Mouse (Mus musculus) embryonic facial prominence, embryonic 15.5 days (tissue): ENCODE measurements at regions not wholly inside any gene's neighbourhood (a gene's known extent, or its start where the extent isn't known, plus 50 kb on each side); places are given as distances from the start of the nearest gene placed in this dataset.

Source experiments
- ATAC-seq: fragments of 200-750 bp; cut with Nextera tagmentation; 2 replicates; pipeline ENCODE4 v1.8.0; 2017; ENCODE audit warnings: low read depth, moderate TSS enrichment; ENCODE audit not compliant: insufficient number of reproducible peaks, low FRiP score, low TSS enrichment
- H3K27ac ChIP-seq: fragments of 300-500 bp; sonication (generic); replicated peaks from 2 replicates; pipeline ENCODE4 v1.5.1; 2015; ENCODE audit warnings: mild to moderate bottlenecking, inconsistent platforms
- H3K27me3 ChIP-seq: fragments of 300-500 bp; sonication (generic); 2 replicates; pipeline ENCODE4 v1.6.1; 2015; ENCODE audit warnings: inconsistent platforms
- H3K36me3 ChIP-seq: fragments of 300-500 bp; sonication (generic); 2 replicates; pipeline ENCODE4 v1.6.1; 2015; ENCODE audit warnings: mild to moderate bottlenecking, inconsistent platforms
- H3K4me1 ChIP-seq: fragments of 300-500 bp; sonication (generic); 2 replicates; pipeline ENCODE4 v1.6.1; 2015; ENCODE audit warnings: inconsistent platforms
- H3K4me2 ChIP-seq: fragments of 300-500 bp; sonication (generic); replicated peaks from 2 replicates; pipeline ENCODE4 v1.6.1; 2015; ENCODE audit warnings: mild to moderate bottlenecking, inconsistent platforms
- H3K4me3 ChIP-seq: fragments of 300-500 bp; sonication (generic); replicated peaks from 2 replicates; pipeline ENCODE4 v1.5.1; 2015; ENCODE audit warnings: mild to moderate bottlenecking, inconsistent platforms
- H3K9ac ChIP-seq: fragments of 300-500 bp; sonication (generic); 2 replicates; pipeline ENCODE4 v1.6.1; 2015; ENCODE audit warnings: inconsistent platforms
- H3K9me3 ChIP-seq: fragments of 300-500 bp; sonication (generic); replicated peaks from 2 replicates; pipeline ENCODE4 v1.6.1; 2016; ENCODE audit warnings: inconsistent platforms
- WGBS: fragments of 180-500 bp; shearing (Covaris S2); methylation state at CpG from one replicate; pipeline ENCODE4 v1.1.7; 2015; 5-methylcytosine and 5-hydroxymethylcytosine counted together

DNA sequence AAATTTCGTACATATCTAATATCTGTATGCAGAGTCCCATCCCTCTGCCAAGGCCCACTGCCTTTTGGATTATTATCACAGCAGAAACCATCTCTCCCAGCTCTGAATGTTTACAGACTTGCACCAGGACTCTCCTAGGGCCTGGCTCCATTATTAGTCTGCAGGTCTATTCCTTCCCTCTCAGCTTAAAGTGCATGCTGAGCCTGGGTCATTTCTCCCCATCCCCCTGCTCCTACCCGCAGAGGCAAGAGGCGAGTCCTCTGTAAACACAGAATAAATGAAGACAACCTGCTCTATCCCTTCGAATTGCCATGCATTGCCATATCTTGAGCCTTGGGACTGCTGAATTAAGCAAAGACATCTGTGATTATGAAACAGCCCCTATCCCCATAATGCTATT, 362.6 kb upstream of the Cdh11 start:
- Histone ChIP-seq H3K27ac (no peak overlapping the region), H3K36me3 (no peaks in the 10 kb centered on the region)
- WGBS, result 38% methylated on average over 4 of the region's 4 CpGs

DNA sequence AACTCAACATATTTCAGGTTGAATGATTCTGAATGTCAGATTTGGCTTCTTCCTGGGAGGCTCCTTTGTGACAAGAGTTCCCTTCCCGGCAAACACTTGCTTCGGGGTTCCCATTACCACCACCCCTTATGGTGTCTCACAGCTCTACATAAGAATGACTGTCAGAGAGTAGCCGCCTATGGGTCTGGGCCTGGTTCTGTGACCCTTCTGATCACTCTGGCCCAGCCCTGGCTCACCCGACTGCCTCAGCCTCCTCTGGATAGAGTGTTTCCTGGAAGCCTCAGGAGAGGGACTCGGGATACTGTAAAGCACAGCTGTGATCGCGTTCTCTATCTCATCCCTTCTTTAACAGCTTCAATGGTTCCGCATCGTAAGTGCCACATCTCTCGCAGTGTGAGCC, 363.0 kb upstream of the Cdh11 start:
- Histone ChIP-seq H3K4me2 (0 out of 2 replicates have a peak overlapping the region, but pooled peaks have one; percentile 0), H3K9me3 (no peaks in the 10 kb centered on the region), H3K36me3 (no peaks in the 10 kb centered on the region), H3K4me1 (peaks cover 11% of the 10 kb centered on the region), H3K4me3 (no peak overlapping the region), H3K27me3 (no peaks in the 10 kb centered on the region), H3K27ac (peak overlapping the region; percentile 5; the same call in 1 of the 2 replicates), H3K9ac (no peak overlapping the region)
- no peak for ATAC-seq
- 41% methylated on average over 10 of the region's 10 CpGs for WGBS

More for the DNA sequence above, 362.6 kb upstream of the Cdh11 start:
- H3K4me1 ChIP-seq, result peaks cover 11% of the 10 kb centered on the region
- no peak overlapping the region for H3K4me2 ChIP-seq
- ATAC-seq, result no peak
- no peaks in the 10 kb centered on the region for H3K9me3 ChIP-seq
- H3K27me3 ChIP-seq, result no peaks in the 10 kb centered on the region
- H3K4me3 ChIP-seq, result no peak overlapping the region
- no peak overlapping the region for H3K9ac ChIP-seq

- H3K4me3 ChIP-seq, result no peak overlapping the region
- 40% methylated on average over 7 of the region's 7 CpGs for WGBS
- H3K4me2 ChIP-seq, result no peak overlapping the region
- H3K9me3 ChIP-seq, result no peaks in the 10 kb centered on the region
- no peaks in the 10 kb centered on the region for H3K36me3 ChIP-seq
- no peak for ATAC-seq
- no peaks in the 10 kb centered on the region for H3K4me1 ChIP-seq
- H3K27ac ChIP-seq, result no peak overlapping the region
- H3K27me3 ChIP-seq, result no peaks in the 10 kb centered on the region
- no peak overlapping the region for H3K9ac ChIP-seq
Observed at GRCm38 (mm10) chr8:103166623-103167316, 381.3 kb upstream of the Cdh11 start.

DNA sequence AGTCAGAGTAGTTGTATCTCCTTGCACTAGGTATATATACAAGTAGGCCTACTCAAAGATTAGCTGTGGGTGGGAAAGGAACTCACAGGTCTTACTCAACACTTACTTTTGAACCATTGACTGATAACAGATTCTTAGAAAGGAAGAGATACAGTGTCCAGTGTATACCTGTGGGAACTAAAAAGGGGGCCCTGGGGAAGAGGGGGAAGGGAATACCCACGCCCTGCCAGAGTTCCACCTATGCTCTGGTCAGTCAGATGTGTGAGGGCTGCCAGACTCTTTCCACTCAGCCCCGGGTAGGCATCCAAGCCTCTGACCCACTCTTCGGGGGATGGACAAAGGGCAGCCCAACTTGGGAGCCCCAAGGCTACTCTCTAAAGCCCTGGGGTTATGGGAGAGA, 387.9 kb upstream of the Cdh11 start:
- Histone ChIP-seq H3K27ac (no peak overlapping the region), H3K27me3 (no peaks in the 10 kb centered on the region), H3K4me2 (no peak overlapping the region), H3K36me3 (no peaks in the 10 kb centered on the region), H3K9ac (no peak overlapping the region), H3K4me1 (no peaks in the 10 kb centered on the region), H3K9me3 (no peaks in the 10 kb centered on the region), H3K4me3 (no peak overlapping the region)
- ATAC-seq, result no peak
- WGBS, result 78% methylated on average over 3 of the region's 3 CpGs

DNA sequence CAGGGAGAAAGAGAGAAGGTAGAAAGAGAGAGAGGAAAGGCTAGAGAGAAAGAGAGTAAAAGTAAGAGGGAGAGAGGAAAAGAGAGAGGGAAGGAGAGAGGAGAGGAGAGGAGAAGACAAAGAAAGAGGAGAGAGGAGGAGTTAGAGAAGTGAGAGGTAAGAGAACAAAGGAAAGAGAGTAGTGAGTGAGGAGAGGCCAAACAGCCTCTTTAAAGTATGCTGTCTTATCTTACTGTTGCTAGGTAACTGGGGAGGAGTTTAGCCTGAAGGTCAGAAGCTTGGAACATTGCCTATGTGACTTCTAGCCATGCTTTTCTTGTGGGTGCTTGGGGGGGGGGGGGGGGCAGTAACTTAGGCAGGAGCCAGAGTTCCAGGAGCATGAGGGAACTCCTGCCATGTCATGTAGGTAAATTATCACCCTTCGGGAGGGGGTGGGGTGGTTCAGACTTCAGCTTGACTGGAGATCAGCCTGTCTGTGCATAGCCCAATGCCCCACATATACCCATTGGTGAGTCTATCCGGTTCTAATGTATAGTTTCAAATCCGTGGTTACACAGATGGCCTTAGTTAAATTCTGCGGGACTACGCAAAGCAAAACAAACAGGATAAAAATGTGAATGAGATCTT, 388.5 kb upstream of the Cdh11 start:
- Histone ChIP-seq H3K4me1 (no peaks in the 10 kb centered on the region), H3K4me3 (no peak overlapping the region), H3K9me3 (no peaks in the 10 kb centered on the region), H3K36me3 (no peaks in the 10 kb centered on the region), H3K27ac (no peak overlapping the region), H3K9ac (no peak overlapping the region), H3K4me2 (no peak overlapping the region), H3K27me3 (no peaks in the 10 kb centered on the region)
- no peak for ATAC-seq
- 31% methylated on average over 5 of the region's 5 CpGs for WGBS

DNA sequence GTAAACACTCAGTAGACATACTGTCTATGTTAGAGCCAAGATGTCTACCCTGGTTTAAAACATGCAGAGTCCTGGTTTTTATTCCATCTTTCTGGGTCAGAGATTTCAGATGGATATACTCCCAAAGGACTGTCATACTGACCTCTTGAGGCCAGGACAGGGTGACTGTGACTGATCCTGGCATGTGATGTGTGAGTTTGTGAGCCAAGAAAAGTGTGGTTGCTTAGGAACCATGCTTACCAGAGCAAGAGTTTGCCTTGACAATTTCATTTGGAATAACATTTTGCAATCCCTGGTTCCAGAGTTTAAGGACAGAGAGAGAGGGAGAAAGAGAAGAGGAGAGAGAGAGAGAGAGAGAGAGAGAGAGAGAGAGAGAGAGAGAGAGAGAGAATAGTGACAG, 395.2 kb upstream of the Cdh11 start:
- Histone ChIP-seq H3K36me3 (no peaks in the 10 kb centered on the region), H3K4me1 (no peaks in the 10 kb centered on the region), H3K9ac (no peak overlapping the region), H3K4me3 (no peak overlapping the region), H3K27ac (no peak overlapping the region), H3K27me3 (no peaks in the 10 kb centered on the region), H3K9me3 (no peaks in the 10 kb centered on the region), H3K4me2 (no peak overlapping the region)
- ATAC-seq, result no peak

- Histone ChIP-seq H3K9ac (no peak overlapping the region), H3K27ac (no peak overlapping the region), H3K9me3 (no peaks in the 10 kb centered on the region), H3K4me1 (no peaks in the 10 kb centered on the region), H3K4me2 (no peak overlapping the region), H3K27me3 (no peaks in the 10 kb centered on the region), H3K4me3 (no peak overlapping the region), H3K36me3 (no peaks in the 10 kb centered on the region)
- WGBS, result 69% methylated on average over 8 of the region's 8 CpGs
- no peak for ATAC-seq
Observed at GRCm38 (mm10) chr8:103188720-103189498, 403.5 kb upstream of the Cdh11 start.

GRCm38 (mm10) chr8:103198251-103198650, 412.8 kb upstream of the Cdh11 start:
- 66% methylated on average over 3 of the region's 3 CpGs for WGBS
- H3K4me3 ChIP-seq, result no peak overlapping the region
- no peak for ATAC-seq

DNA sequence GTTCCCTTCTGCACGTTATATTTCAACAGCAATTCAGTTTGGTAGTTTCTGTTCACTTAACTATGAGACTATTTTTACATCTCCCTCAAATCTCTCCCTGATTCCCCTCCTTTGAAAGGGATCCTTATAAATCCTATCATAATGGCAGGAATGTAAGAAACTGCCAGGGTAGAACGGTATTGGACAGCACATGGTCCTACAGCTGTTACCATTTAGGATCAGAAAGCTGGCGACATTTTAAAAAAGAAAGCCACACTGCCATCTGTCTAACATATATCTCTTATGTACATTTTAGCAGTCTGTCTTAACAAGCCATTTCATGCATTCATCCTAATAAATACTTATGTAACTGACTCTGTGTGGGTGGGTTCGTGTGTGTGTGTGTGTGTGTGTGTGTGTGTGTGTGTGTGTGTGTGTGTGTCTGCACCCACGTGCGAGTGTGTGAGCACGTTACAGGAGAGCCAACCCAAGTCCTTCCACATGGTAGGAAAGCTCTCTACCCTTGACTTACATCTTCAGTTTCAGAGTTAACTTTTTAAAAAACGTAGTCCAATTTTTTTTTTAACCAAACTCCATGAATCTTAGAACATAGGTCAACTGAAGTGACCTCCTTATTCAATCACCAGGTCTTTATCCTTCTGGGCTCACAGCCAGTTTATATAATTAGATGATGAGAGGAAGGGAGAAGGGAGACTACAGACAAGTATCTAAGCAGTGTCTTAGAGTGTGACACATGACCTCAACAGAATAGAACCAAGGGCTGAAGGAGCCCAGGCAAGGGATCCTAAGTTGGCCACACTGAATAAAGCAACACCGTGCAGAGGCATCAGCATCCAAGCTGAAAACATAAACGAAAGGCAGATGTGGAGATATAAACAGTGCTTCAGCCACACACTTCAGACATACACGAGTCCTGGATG, 414.5 kb upstream of the Cdh11 start:
- Histone ChIP-seq H3K4me1 (peaks cover 19% of the 10 kb centered on the region), H3K27me3 (no peaks in the 10 kb centered on the region), H3K9me3 (no peaks in the 10 kb centered on the region), H3K36me3 (no peaks in the 10 kb centered on the region), H3K4me3 (no peak overlapping the region), H3K27ac (peak overlapping the region; percentile 73; the same call in 1 of the 2 replicates), H3K9ac (no peak overlapping the region), H3K4me2 (no peak overlapping the region)
- peak; percentile 77 for ATAC-seq
- WGBS, result 30% methylated on average over 11 of the region's 11 CpGs

More at GRCm38 (mm10) chr8:103198251-103198650, 412.8 kb upstream of the Cdh11 start:
- no peak overlapping the region for H3K9ac ChIP-seq
- no peak overlapping the region for H3K4me2 ChIP-seq
- H3K4me1 ChIP-seq, result peaks cover 19% of the 10 kb centered on the region
- no peaks in the 10 kb centered on the region for H3K9me3 ChIP-seq
- no peak overlapping the region for H3K27ac ChIP-seq
- H3K27me3 ChIP-seq, result no peaks in the 10 kb centered on the region
- no peaks in the 10 kb centered on the region for H3K36me3 ChIP-seq

DNA sequence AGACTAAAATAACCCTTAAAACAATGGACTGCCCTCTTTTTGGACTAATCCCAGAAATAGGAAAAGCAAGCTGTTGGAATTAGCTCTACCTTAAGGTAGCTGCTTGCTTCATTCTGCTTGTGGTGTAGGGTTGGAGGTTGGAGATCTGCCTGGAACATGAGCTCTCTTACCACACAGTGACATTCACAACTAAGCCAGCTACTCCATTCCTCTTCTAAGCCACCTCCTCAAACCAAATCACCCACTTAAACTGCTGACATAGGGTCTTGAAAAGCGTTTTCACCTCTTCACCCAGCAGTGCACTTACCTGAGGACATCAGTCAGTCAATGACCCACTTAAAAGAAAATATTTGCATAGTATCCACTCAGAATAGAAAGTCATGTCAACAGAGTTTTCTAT, 418.3 kb upstream of the Cdh11 start:
- Histone ChIP-seq H3K4me2 (no peak overlapping the region), H3K4me1 (peaks cover 19% of the 10 kb centered on the region), H3K36me3 (no peaks in the 10 kb centered on the region), H3K4me3 (no peak overlapping the region), H3K9me3 (no peaks in the 10 kb centered on the region), H3K27ac (no peak overlapping the region), H3K9ac (no peak overlapping the region), H3K27me3 (no peaks in the 10 kb centered on the region)
- WGBS, result 59% methylated on average over 1 of the region's 1 CpGs
- ATAC-seq, result no peak

GRCm38 (mm10) chr8:103214606-103215005, 429.2 kb upstream of the Cdh11 start:
- no peaks in the 10 kb centered on the region for H3K27me3 ChIP-seq
- ATAC-seq, result no peak
- no peak overlapping the region for H3K4me3 ChIP-seq
- no peaks in the 10 kb centered on the region for H3K9me3 ChIP-seq
- H3K4me1 ChIP-seq, result no peaks in the 10 kb centered on the region
- H3K27ac ChIP-seq, result no peak overlapping the region
- H3K36me3 ChIP-seq, result no peaks in the 10 kb centered on the region
- no peak overlapping the region for H3K4me2 ChIP-seq
- no peak overlapping the region for H3K9ac ChIP-seq
- 74% methylated on average over 2 of the region's 2 CpGs for WGBS
